Mouse (Mus musculus) heart, postnatal 10 days (tissue): Measurements from ENCODE around the gene Tbc1d1. TPM values are rescaled to one million over a fixed set of nuclear protein-coding genes. Genes with fewer than 3 reads are reported as not detected.
A peak's percentile ranks its signal among the peaks of the same experiment; 100 is the strongest.

Experiments used
- DNase-seq, 2 experiments: peaks; one replicate each; pipeline ENCODE4 v3.0.0; 2021
- intact Hi-C: fragments of 180-260 bp; cut with DNase I; formaldehyde crosslinking; loops from one replicate; pipeline ENCODE4 v1.15.1; 2025
- total RNA-seq, 2 experiments: library from RNA; stranded (reverse); gene quantifications; 2 replicates each; pipeline ENCODE4 v1.2.3; 2021

The Tbc1d1 gene
- total RNA-seq, 2 experiments from 2014 or later = 33.3 to 41.1 TPM

DNA sequence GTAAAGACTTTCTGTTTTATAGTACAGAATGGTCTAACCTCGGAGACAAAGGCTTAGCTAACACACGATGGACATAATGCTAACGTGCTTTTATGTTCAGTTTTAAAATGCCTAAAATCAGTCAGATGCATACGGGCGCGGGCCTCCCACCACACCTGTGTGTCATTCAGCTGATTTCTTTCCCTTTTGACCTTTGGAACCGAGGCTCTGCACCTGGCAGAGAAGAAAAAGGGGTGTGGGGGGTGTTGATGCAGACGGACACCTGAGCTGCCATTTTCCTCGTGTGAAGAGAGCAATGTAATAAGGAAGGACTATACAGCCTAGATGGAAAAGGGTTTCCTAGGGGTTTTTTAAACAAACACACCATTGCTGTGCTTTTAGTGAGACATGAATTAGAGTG, 76.8 kb downstream of the Tbc1d1 start:
- intact Hi-C loops = no loop called here
- DNase-seq = no peak

DNA sequence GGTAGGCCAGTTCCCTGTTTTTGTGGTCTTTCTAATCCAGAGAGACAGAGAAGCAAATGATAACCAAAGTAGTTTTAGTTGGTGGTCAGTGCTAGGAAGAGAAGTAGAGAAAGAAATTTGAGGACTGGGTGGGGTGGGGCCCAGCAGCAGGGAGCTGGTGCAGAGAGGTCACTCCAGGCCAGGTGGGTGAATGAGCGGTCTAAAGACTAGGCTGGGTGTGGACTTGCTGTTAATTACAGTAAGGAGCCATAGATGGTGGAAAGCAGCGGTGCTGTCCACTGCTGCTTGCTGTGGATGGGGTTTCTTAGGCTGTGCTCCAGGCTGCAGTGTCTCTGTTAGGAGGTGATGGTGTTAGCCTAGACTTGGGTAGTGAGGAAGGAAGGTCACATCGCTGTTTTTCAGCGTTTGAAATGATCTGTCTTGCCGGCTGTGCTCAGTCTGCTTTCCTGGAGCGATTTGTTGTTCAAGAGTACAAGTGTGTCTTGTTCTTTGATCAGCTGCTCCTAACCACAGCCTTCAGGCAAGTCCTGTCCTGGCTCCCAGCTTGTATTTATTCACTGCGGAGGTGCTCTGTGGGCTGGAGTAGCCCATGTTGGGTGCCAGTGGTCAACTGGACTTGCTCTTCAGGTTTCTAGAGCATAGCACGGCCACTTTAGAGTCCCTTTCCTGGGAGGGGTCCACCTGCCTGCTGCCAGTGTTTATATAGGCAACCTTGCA, 78.3 kb downstream of the Tbc1d1 start:
- no peak for DNase-seq
- intact Hi-C loops = no loop called here

DNA sequence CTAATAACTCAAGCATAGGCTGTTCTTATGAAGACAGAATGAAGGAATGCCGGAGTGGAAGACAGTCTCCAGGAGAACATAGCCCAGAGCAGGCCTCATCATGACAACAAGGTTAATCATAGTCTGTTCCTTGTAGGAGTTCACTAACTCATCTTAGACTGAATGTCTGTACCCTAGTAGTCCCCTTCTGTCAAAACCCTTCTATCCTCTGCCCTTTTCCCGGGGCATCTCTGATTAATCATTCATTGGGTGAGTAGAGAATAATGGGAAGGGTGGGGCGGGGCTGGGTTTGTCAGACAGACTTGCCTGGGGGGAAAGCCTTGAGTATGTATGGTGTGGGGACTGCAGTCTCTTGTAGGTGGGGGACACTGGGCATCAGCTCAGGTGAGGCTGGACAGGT, 79.1 kb downstream of the Tbc1d1 start:
- no peak for DNase-seq
- intact Hi-C loops = no loop called here

DNA sequence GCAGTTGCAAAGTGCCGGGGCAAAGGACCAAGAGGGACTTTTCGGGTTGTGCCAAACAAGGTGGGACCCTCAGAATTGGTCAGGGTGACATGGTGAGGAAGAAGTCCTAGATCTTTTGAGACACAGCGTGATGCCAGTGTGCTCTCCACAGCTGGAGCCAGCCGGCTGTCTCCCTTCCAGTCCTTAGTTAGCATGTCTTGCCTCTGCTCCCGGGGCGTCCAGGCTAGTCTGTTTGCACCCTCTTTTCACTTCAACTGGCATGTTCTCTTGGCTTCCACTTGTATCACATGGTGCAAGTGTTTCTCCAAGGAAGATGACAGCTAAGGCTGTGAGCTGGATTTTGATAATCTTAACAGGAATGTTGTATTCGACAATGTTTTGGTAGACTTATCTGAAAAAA, 80.5 kb downstream of the Tbc1d1 start:
- DNase-seq = no peak
- intact Hi-C loops = no loop called here

DNA sequence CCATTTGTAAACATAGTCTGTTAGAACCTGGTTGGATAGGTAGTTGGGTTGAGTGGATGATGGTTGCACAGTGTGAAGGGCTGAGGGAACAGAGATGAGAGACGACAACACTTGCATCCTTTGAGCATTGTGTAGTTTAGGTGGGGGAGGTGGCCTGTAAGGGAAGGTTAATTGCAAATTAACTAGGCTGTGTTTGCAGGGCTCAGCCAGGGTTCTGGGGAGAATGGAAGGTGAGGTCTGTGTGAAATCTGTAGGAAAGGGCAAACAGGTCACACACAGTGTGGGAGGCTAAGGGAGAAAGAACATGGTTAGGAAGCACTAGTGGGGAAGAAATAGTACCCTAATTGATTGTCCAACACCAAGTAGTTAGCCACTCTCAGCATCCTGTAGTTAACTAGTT, 81.2 kb downstream of the Tbc1d1 start:
- intact Hi-C loops = no loop called here
- DNase-seq = no peak

DNA sequence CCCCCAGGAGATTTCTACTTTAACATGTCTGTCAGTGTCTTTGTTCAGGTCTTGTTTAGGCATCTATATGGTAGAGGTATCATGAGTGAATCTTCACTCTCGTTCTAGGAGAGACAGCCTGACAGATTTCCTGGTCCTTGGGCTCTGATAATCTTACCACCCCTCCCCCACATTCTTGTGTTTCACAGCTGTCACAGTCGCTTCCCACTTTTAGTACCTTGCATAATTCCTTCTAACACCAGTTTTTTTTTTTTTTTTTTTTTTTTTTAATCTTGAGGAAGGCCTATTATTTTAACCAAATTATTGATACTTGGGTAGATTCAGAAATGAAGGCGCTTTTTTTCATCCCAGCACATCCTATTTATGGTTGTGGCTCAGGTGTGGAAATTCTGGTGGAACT, 81.6 kb downstream of the Tbc1d1 start:
- intact Hi-C loops = no loop called here
- DNase-seq = no peak

DNA sequence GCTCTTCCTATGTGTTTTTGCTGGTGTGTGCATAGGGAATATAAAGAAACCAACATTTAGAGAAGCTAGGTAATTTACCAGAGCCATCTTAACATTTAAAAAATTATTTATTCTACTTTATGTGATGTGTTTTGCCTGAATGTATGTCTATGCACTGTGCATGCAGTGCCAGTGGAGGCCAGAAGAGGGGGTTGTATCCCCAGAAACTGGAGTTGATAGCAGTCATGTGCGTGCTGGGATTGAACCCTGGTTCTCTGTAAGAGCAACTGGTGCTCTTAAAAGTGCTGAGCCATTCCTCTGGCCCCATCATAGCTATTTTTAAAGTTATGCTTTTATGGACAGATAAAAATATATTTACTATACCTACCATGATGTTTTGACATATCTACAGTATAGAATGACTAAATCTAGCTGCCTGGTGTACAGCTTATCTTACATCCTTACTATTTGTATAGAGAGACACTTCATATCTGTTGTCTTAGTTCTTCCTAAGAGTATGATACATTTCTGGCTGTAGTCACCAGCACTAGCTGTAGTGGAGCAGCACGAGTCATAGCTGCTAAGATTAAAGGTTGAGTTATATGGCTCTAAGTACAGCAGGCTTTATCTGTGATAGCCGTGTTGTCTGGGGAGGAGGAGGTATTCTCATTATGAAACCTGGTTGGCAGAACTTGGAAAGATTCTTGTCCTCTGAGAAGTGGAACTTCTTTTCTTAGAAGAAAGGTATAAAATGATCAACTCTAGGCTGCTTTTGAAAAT, 83.0 kb downstream of the Tbc1d1 start:
- DNase-seq = no peak
- intact Hi-C loops = no loop called here

DNA sequence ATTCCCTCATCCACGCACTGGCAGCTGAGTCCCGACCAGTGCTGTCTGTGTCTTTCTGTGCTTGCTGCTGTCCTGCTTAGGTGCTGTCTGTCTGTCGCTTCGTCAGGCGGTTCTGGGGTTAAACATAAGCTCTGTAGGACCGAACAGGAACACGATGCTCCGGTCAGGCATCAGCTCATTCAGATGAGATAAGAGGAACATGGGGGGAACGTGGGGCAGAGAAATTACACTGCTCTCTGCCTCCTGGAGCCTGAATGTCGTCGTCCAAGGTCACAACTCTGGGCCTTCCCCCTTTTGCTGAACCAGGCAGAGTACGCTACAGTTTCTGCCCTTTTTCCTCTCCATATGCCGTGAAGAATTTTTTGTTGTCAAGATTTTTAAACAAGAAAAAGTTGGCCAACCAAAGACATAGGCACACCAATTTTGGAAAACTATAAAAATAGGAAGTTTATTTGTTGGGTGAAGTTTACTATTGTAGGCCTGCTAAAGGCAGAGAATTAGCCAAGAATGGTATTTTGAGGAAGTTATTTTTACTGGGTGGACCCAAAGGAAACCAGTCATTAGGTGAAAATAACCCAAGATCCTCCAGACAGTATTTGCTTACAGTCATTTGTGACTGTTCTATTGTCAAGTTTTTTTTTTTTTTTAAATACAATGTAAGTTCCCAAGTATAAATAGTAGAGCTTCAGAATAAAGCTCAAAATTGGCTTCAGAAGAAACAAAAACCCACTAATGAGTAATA, 85.0 kb downstream of the Tbc1d1 start:
- intact Hi-C loops = no loop called here
- peak in 1 of 2 experiments; percentile 31 for DNase-seq

DNA sequence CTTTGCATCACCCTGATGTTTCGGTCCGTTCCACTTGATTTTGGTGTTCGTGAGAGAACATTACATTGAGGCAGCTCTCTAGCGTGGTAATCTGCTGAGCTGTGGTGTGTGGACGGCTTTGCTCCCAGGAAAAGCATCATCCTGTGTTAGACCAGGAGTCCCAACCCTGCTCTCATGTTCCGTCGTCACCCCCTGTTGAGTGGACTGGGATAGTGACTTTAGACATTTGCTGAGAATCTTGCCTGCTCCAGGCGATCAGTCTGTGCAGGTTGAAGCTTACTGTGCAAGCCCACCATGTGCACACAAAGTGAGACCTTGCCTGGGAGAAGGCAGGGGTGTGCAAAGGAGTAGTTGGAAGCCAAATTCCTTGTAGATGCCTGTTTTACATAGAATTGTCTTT, 85.8 kb downstream of the Tbc1d1 start:
- no peak for DNase-seq
- intact Hi-C loops = no loop called here

DNA sequence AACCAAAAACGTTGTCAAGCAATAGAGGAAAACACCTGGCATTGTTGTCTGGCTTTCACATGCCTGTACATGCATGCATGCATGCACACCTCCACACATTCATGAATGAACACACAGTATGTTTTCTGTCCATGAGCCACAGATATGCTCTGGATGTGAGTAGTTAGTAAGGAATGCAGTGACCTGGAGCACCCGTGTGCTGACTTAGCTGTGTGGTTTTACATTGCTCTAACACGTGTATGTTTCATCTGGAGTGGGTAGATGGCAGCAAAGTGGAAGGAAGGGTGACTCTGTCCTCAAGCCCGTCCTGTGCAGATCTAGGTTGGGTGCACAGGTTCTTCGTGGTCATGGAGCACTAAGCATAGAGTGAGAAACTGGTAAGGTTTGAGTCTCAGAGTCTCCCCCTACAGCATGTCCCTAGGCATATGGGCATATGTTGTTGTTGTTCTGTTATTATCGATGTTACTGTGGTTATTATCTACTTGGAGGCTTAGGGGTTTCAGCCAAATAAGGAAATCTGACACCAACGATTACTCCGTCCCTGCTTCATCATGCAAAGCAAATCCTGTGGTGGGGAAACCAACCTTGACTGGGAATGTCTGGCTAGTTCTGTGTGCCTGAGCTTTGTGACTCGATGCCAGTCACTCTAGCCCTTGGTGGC, 86.8 kb downstream of the Tbc1d1 start:
- intact Hi-C loops = no loop called here
- no peak for DNase-seq

DNA sequence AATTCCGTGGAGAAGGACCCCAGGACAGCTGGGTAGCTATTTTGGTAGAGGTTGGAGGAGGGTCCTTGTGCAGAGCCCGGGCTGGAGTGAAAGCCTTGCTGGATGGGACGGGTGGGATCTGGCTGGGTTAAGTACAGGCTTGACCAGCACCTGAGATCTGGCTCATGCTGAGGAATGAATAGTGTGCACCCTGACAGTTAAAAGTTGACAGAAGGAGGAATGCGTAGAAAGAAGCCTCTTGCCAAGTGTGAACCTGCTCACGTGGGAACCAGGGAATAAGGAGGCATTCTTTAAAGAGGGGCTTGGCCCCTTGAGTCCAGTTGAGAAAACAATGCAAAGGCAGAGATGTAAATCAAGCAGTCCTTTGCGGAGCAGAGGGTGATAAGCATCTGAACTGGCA, 87.6 kb downstream of the Tbc1d1 start:
- no peak for DNase-seq
- intact Hi-C loops = no loop called here

DNA sequence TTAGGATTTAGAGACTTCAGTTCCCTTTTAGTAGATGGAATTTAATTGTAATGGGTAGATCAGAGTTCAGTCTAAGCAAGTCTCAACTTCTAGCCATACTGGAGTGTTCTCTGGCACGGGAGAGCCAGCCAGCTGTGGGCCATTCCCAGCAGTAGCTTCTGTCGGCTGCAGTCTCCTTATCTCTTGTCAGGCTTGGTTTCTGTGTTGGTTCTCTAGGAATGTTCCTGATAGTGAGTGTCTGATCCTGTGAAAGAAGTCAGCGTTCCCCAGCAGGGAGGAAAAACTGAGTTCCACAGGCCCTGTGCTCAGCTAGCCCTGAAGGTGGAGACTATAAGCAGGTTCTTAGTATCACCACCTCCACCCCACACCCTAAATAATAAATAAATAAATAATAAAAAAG, 88.2 kb downstream of the Tbc1d1 start:
- peak in 1 of 2 experiments; percentile 37 for DNase-seq
- intact Hi-C loops = no loop called here

DNA sequence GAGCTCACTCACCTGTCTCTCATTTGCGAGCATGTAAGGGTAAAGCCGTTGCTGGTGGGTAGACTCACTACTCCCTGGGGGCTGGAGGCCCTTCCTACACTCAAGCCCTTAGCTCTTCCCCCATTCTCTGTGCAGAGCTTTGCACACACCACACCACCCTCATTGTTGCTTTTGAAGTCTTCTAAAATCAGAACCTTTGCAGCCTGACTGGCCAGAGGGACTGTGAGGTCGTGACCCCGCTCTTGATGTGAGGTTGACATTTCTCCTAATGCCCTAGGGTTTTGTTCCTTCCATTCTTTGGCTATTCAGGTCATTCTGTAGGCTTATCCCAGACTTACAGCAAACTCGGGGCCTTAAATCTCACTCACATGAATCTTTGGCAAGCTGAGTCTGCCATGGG, 88.6 kb downstream of the Tbc1d1 start:
- intact Hi-C loops = no loop called here
- no peak for DNase-seq

DNA sequence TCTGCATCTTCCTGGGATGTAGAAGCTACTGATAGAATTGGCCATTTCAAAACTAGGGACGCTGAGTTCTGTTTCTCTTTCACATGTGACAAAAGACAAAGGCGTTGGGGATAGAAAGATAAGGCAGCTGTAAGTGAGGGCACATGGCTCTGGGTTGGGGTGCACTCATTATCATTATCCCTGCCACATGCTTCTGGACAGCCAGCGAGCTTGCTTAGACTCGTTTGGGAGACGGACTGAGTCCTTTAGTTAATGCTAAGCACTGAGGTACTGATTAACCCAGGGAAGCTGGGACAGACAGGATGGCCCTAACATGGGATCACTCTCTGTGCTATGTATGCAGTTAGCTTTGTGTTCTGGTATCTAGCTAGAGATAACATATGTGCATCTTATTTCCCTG, 95.3 kb downstream of the Tbc1d1 start:
- intact Hi-C loops = no loop called here
- no peak for DNase-seq

DNA sequence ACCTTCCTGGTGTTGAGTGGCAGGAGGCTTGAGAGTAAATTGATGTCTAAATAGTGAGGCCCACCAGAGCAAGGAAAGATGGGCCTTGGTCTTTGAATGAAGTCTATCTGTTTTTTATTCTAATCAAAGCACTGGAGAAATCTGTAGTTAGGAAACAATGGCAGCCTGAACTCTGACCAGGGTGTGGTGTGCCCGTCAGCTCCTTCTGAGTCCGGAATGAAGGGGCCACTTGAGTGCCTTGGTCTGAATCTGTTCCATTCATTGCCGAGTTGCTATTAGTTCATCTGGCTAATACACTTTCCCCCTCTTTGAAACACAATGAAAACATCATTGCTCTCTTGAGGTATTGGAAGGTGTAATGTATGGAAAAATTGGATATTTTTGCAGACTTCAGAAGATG, 98.2 kb downstream of the Tbc1d1 start:
- intact Hi-C loops = no loop called here

DNA sequence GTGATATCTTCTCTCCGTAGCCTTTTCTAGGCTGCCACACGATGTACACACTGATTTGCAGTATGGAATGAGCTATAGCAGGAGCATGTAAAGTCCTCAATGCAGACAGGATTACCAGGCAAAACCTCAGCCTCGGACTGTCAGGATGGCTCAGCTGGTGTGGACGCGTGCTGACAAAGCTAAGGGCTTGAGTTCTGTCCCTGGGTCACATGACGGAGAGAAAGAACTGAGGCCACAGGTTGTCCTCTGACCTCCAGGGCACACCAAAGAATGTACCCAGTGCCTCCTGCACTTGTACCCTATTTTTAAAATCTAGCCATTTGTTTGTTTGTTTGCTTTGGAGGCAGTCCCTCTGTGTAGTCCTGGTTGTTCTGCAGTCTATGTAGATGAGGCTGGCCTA, 98.9 kb downstream of the Tbc1d1 start:
- intact Hi-C loops = no loop called here
- no peak for DNase-seq

More for the DNA sequence above, 98.2 kb downstream of the Tbc1d1 start:
- no peak for DNase-seq

DNA sequence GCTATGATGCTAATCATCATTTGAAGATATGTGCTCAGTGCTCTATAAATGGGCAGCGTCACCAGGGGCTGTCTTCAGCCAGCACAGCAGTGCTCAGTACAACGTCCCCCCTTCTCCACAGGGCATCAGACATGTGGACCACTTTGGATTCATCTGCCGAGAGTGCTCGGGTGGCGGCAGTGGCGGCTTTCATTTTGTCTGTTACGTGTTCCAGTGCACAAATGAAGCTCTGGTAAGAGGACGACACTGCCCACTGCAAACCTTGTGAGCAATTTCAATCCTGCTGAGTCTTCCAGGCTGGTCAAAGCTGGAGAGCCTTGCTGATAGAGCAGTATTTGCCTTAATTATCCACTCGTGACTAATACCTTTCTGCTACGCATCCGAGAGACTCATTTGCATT, 107.2 kb downstream of the Tbc1d1 start:
- intact Hi-C loops = no loop called here
- no peak for DNase-seq

DNA sequence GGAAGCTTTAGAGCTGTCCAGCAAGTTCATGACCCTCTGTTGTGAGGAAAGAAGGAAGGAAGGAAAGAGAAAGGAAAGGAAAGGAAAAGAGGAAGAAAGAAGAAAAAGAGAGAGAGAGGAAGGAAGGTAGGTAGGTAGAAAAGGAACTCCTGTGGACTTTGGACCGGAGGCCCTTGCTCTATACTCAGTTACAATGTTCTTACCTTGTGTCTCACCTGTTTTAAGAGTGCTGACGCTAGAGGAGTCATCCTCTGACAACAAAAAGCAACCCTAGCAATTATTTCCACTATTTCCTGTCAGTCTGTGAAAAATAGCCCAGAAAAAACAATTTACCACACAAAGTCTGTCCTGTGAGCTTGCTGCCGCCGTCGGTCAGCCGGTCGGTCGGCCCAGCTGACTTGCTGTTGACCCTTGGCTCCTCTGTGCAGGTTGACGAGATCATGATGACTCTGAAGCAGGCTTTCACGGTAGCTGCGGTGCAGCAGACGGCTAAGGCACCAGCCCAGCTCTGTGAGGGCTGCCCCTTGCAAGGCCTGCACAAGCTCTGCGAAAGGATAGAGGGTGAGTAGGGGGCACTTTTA, 107.9 kb downstream of the Tbc1d1 start:
- DNase-seq = no peak
- intact Hi-C loops = no loop called here

DNA sequence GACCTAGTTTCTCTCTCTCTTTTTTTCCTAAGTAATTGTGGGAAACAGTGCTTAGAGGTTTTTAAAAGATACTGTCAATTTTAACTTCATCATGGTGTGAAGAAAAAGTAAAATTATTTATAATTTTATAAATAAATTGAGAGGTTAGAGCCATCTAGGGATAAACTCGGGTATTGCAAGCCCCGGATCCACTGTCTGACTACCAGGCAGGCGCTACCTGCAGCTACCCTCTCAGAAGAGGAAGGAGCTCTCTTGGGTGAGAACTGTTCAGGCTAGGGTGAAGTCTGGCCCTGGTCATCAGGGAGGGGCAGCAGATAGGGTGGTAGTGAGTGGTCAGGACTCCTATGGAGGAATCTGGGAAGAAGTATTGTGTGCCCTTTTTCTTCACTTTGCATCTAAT, 109.0 kb downstream of the Tbc1d1 start:
- intact Hi-C loops = loop anchor here (1.0 kb wide), 1 partner anchor 63 kb away; no protein-coding TSS in a partner anchor

DNA sequence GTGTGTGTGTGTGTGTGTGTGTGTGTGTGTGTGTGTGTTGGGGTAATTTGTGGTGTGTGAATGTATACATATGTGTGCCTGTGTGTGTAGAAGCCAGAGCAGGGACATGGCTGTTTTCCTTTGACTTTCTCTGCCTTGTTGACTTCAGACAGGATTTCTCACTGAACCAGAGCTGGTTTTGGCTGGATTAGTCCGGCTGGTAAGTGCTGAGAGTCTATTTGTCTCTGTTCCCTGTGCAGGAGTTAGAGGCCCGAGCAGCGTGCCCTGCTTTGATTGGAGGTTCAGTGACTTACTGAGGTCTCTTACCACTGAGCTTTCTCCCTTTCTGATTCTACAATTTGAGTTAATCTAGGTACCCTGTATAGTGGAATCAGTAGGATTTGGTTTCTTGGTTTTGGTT, 109.8 kb downstream of the Tbc1d1 start:
- DNase-seq = no peak
- intact Hi-C loops = loop anchor here (1.0 kb wide), 1 partner anchor 64 kb away; no protein-coding TSS in a partner anchor

More for the DNA sequence above, 109.0 kb downstream of the Tbc1d1 start:
- peak; percentile 41 to 71 for DNase-seq

DNA sequence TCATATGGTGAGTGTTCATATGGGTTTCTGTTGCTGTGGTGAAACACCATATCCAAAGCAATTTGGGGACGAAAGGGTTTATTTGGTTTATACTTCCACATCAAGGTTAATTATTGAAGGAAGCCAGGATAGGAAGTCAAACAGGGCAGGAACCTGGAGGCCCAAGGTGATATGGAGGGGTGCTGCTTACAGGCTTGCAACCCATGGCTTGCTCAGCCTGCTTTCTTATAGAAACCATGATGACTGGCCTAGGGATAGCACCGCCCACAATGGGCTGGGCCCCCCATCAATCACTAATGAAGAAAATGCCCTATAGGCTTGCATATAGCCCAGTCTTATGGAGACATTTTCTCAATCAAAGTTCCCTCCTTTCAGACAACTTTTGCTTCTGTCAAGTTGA, 110.4 kb downstream of the Tbc1d1 start:
- DNase-seq = no peak
- intact Hi-C loops = no loop called here
